Mouse (Mus musculus) ES-E14 (cell line): ENCODE data around the gene Otop3.

Source experiments
- CHD2 ChIP-seq: IDR thresholded peaks from 2 replicates; pipeline ENCODE4 v1.6.1; 2014; ENCODE audit warnings: mild to moderate bottlenecking, low read depth, low read length, inconsistent platforms
- HCFC1 ChIP-seq: IDR thresholded peaks from 2 replicates; pipeline ENCODE4 v1.6.1; 2012; ENCODE audit warnings: low read length, inconsistent platforms, borderline replicate concordance; ENCODE audit not compliant: insufficient read depth
- MAFK ChIP-seq: IDR thresholded peaks from 2 replicates; pipeline ENCODE4 v1.6.1; 2014; ENCODE audit warnings: mild to moderate bottlenecking, low read depth, low read length, inconsistent platforms; ENCODE audit not compliant: insufficient read depth
- ZC3H11A ChIP-seq: IDR thresholded peaks from 2 replicates; pipeline ENCODE4 v1.6.1; 2012; ENCODE audit warnings: low read depth, mild to moderate bottlenecking, inconsistent platforms, low read length, borderline replicate concordance
- ZNF384 ChIP-seq: IDR thresholded peaks from 2 replicates; pipeline ENCODE4 v1.6.1; 2012; ENCODE audit warnings: low read depth, low read length, inconsistent platforms

GRCm38 (mm10) chr11:115317204-115317603 is 17.3 kb upstream of the Otop3 start:
- no peak for TF ChIP-seq HCFC1
- TF ChIP-seq ZNF384, result no peak
- no peak for TF ChIP-seq ZC3H11A
- no peak for TF ChIP-seq MAFK
- TF ChIP-seq CHD2, result no peak
